Mouse (Mus musculus) hindbrain, postnatal 0 days (tissue): Measurements from ENCODE around the gene 1700042G07Rik. TPM values are rescaled to one million over a fixed set of nuclear protein-coding genes. Genes with fewer than 3 reads are reported as not detected.

Experiments used
- ATAC-seq: fragments of 200-750 bp; cut with Nextera tagmentation; 2 replicates; pipeline ENCODE4 v1.8.0; 2017; ENCODE audit warnings: mild to moderate bottlenecking, moderate TSS enrichment, moderate library complexity
- DNase-seq: peaks from one replicate; pipeline ENCODE4 v3.0.0-alpha.2; 2015; ENCODE audit warnings: low spot score
- H3K27ac ChIP-seq: fragments of 300-500 bp; sonication (generic); 2 replicates; pipeline ENCODE4 v1.5.1; 2014; ENCODE audit warnings: mild to moderate bottlenecking
- H3K27me3 ChIP-seq: fragments of 300-500 bp; sonication (generic); 2 replicates; pipeline ENCODE4 v1.6.1; 2014; ENCODE audit warnings: low read length, mixed read lengths; ENCODE audit not compliant: insufficient read depth
- H3K36me3 ChIP-seq: fragments of 300-500 bp; sonication (generic); 2 replicates; pipeline ENCODE4 v1.6.1; 2014; ENCODE audit warnings: low read length, mixed read lengths; ENCODE audit not compliant: insufficient read depth
- H3K4me1 ChIP-seq: fragments of 300-500 bp; sonication (generic); 2 replicates; pipeline ENCODE4 v1.6.1; 2014; ENCODE audit warnings: antibody characterized with exemption, low read length, mixed read lengths; ENCODE audit not compliant: insufficient read depth
- H3K4me2 ChIP-seq: fragments of 300-500 bp; sonication (generic); 2 replicates; pipeline ENCODE4 v1.6.1; 2014; ENCODE audit warnings: low read depth, mild to moderate bottlenecking, low read length, moderate library complexity, mixed read lengths
- H3K4me3 ChIP-seq: fragments of 300-500 bp; sonication (generic); 2 replicates; pipeline ENCODE4 v1.5.1; 2014; ENCODE audit warnings: low read length
- H3K9ac ChIP-seq: fragments of 300-500 bp; sonication (generic); replicated peaks from 2 replicates; pipeline ENCODE4 v1.6.1; 2014; ENCODE audit warnings: mild to moderate bottlenecking, low read length, moderate library complexity, mixed read lengths
- H3K9me3 ChIP-seq: fragments of 300-500 bp; sonication (generic); 2 replicates; pipeline ENCODE4 v1.6.1; 2016; ENCODE audit warnings: low read length, mixed read lengths
- CTCF ChIP-seq: IDR thresholded peaks from 2 replicates; pipeline ENCODE4 v1.5.1; 2016; ENCODE audit warnings: antibody characterized with exemption, control low read depth, low read depth
- WGBS: fragments of 180-500 bp; shearing (Covaris S2); extraction: QIAGEN DNeasy Blood & Tissue Kit; methylation state at CpG from one replicate; pipeline ENCODE4 v1.1.7; 2014; 5-methylcytosine and 5-hydroxymethylcytosine counted together
- polyA plus RNA-seq: library from polyadenylated mRNA; unstranded; fragments of >200 nt; fragmentation: Nextera tagmentation; extraction: Ambion mirVana; gene quantifications from 2 replicates; pipeline ENCODE4 v1.2.1, GENCODE M21; 2015
- total RNA-seq: library from RNA; depleted of rRNA; stranded (reverse); fragments of >200 nt; gene quantifications from 2 replicates; pipeline ENCODE4 v1.2.3, GENCODE M21; 2014

Gene 1700042G07Rik
- total and polyA plus RNA-seq, 2 experiments from 2014 or later: not detected

DNA sequence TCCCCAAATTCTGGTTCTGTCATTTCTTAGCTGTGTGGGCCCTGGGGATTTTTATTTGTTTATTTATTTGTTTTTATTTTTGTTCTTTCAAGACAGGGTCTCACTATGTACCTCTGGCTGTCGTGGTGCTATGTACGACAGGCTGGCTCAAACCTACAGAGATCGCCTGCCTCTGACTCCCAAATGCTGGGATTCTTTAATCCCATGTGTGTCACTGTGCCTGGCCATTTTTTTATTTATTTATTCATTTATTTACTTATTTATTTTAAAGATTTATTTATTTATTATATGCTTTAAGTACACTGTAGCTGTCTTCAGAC lies 3.9 kb upstream of the 1700042G07Rik start:
- H3K36me3 ChIP-seq: no peaks in the 10 kb centered on the region
- DNase-seq (no peak), ATAC-seq (peak; percentile 38)
- H3K4me3 ChIP-seq: no peak overlapping the region
- no peak overlapping the region for H3K4me2 ChIP-seq
- WGBS: 62% methylated on average over 3 of the region's 3 CpGs
- no peak for TF ChIP-seq CTCF
- no peak overlapping the region for H3K27ac ChIP-seq
- H3K9ac ChIP-seq: no peak overlapping the region
- no peaks in the 10 kb centered on the region for H3K9me3 ChIP-seq
- 0 out of 2 replicates have a peak, but pooled peaks cover under 1% of the 10 kb centered on the region for H3K4me1 ChIP-seq
- no peaks in the 10 kb centered on the region for H3K27me3 ChIP-seq

- no peak overlapping the region for H3K4me3 ChIP-seq
- no peaks in the 10 kb centered on the region for H3K27me3 ChIP-seq
- H3K4me2 ChIP-seq: no peak overlapping the region
- no peak overlapping the region for H3K27ac ChIP-seq
- no peaks in the 10 kb centered on the region for H3K9me3 ChIP-seq
- peaks cover 21% of the 10 kb centered on the region for H3K4me1 ChIP-seq
- ATAC-seq (no peak), DNase-seq (no peak)
- no peaks in the 10 kb centered on the region for H3K36me3 ChIP-seq
- no peak overlapping the region for H3K9ac ChIP-seq
- WGBS: 81% methylated on average over 4 of the region's 4 CpGs
- TF ChIP-seq CTCF: no peak
Observed at GRCm38 (mm10) chr4:116173752-116174151, 580 bp downstream of the 1700042G07Rik start.

- DNase-seq (peak; percentile 21), ATAC-seq (no peak)
- Histone ChIP-seq H3K27me3 (no peaks in the 10 kb centered on the region), H3K4me2 (no peak overlapping the region), H3K9ac (no peak overlapping the region), H3K36me3 (no peaks in the 10 kb centered on the region), H3K9me3 (no peaks in the 10 kb centered on the region), H3K4me3 (no peak overlapping the region), H3K27ac (peak overlapping the region; percentile 89; the same call in 1 of the 2 replicates), H3K4me1 (peaks cover 21% of the 10 kb centered on the region)
- no peak for TF ChIP-seq CTCF
- 48% methylated on average over 6 of the region's 6 CpGs for WGBS
Observed at GRCm38 (mm10) chr4:116174466-116175116, 1.4 kb downstream of the 1700042G07Rik start.

DNA sequence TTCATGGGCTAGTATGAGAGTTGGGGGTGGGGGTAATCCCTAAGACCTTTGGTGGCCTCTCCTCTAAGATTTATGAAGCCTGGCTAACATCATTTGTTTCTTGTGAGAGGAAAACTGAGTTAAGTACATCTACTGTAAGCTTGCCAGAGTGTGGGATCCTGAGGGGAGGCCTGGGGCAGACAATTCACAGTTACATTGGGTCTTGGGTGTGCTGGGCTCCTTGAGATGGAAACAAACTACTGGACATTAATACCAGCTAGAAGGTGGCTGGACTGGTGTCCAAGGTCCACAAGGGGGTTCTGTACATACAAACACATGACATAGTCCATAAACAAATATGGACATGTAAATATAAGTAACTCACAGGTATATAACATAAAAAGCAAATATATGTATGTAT lies 2.0 kb downstream of the 1700042G07Rik start:
- Histone ChIP-seq H3K4me2 (peak overlapping the region; percentile 34), H3K27ac (peak overlapping the region; percentile 89; the same call in 1 of the 2 replicates), H3K4me3 (no peak overlapping the region)

GRCm38 (mm10) chr4:116175711-116176542 lies 2.8 kb downstream of the 1700042G07Rik start:
- H3K4me3 ChIP-seq: 0 out of 2 replicates have a peak overlapping the region, but pooled peaks have one; percentile 4
- DNase-seq (peak; percentile 78), ATAC-seq (peak; percentile 86)
- no peaks in the 10 kb centered on the region for H3K36me3 ChIP-seq
- peak overlapping the region; percentile 89 for H3K27ac ChIP-seq
- H3K27me3 ChIP-seq: no peaks in the 10 kb centered on the region
- no peaks in the 10 kb centered on the region for H3K9me3 ChIP-seq
- no peak for TF ChIP-seq CTCF
- WGBS: 56% methylated on average over 7 of the region's 7 CpGs
- H3K4me1 ChIP-seq: peaks cover 21% of the 10 kb centered on the region
- peak overlapping the region; percentile 52 for H3K4me2 ChIP-seq
- peak overlapping the region; percentile 45 for H3K9ac ChIP-seq

More for the DNA sequence above, 2.0 kb downstream of the 1700042G07Rik start:
- no peak for ATAC-seq
- Histone ChIP-seq H3K9me3 (no peaks in the 10 kb centered on the region), H3K27me3 (no peaks in the 10 kb centered on the region), H3K9ac (0 out of 2 replicates have a peak overlapping the region, but pooled peaks have one; percentile 28), H3K4me1 (peaks cover 21% of the 10 kb centered on the region), H3K36me3 (no peaks in the 10 kb centered on the region)
- DNase-seq: no peak
- no peak for TF ChIP-seq CTCF

- WGBS: 21% methylated on average over 10 of the region's 10 CpGs
Observed at GRCm38 (mm10) chr4:116176543-116176988, 3.4 kb downstream of the 1700042G07Rik start.

More at GRCm38 (mm10) chr4:116176543-116176988, 3.4 kb downstream of the 1700042G07Rik start:
- H3K36me3 ChIP-seq: no peaks in the 10 kb centered on the region
- TF ChIP-seq CTCF: no peak
- no peaks in the 10 kb centered on the region for H3K9me3 ChIP-seq
- DNase-seq: peak; percentile 89
- H3K4me3 ChIP-seq: 0 out of 2 replicates have a peak overlapping the region, but pooled peaks have one; percentile 4
- peak overlapping the region; percentile 52 for H3K4me2 ChIP-seq
- peaks cover 21% of the 10 kb centered on the region for H3K4me1 ChIP-seq
- peak overlapping the region; percentile 45 for H3K9ac ChIP-seq
- H3K27me3 ChIP-seq: no peaks in the 10 kb centered on the region
- peak; percentile 87 for ATAC-seq
- H3K27ac ChIP-seq: peak overlapping the region; percentile 89
